13 mouse cellular contexts compared by ENCODE assay signal in genomic region chr9:60052415-60052814, GRCm38 (mm10).
DNase-seq lines count a peak whose midpoint lies in the region; ATAC-seq and TF ChIP-seq lines count a peak whose summit lies in the region.
"Had no signal": no experiment of that assay in that cellular context is flagged by ENCODE, and none has a peak within 500 bp of the region (broad histone marks: within the 10 kb centered on the region; RNA-seq: fewer than 3 reads in every experiment).

No protein-coding gene starts in this region.

- H3K27ac ChIP-seq in kidney, postnatal 0 days, result no peak overlapping the region
- H3K27ac ChIP-seq in kidney, embryonic 14.5 days (ENCODE audit: low read depth, low read length), result no peak overlapping the region
- no peak overlapping the region for H3K27ac ChIP-seq in testis, adult 2 months (ENCODE audit: control insufficient read depth, insufficient read depth, low read depth, low read length)
- H3K27ac ChIP-seq: embryonic facial prominence, embryonic 15.5 days; forebrain, embryonic 13.5 days; hindbrain, embryonic 15.5 days had no signal

- no peaks in the 10 kb centered on the region for H3K4me1 ChIP-seq in kidney, postnatal 0 days (replicated peaks; ENCODE audit: insufficient read depth, low read length)
- H3K4me1 ChIP-seq in kidney, embryonic 14.5 days (ENCODE audit: control insufficient read depth, insufficient read depth, low read length), result no peaks in the 10 kb centered on the region
- H3K4me1 ChIP-seq in testis, adult 2 months (ENCODE audit: control insufficient read depth, insufficient read depth, low read length), result peaks cover 4% of the 10 kb centered on the region; the same call in 1 of the 2 replicates
- H3K4me1 ChIP-seq: embryonic facial prominence, embryonic 15.5 days; forebrain, embryonic 13.5 days; hindbrain, embryonic 15.5 days had no signal

- no peaks in the 10 kb centered on the region for H3K9me3 ChIP-seq in kidney, postnatal 0 days (replicated peaks; ENCODE audit: low read length)
- H3K9me3 ChIP-seq in kidney, embryonic 14.5 days (ENCODE audit: control insufficient read depth, low read length), result no peaks in the 10 kb centered on the region
- H3K9me3 ChIP-seq: forebrain, embryonic 13.5 days; hindbrain, embryonic 15.5 days had no signal

- POLR2A ChIA-PET in Patski (lab: Charles Lee), result no interaction called here

- no peak overlapping the region for H3K4me3 ChIP-seq in kidney, postnatal 0 days (replicated peaks; ENCODE audit: low read depth, low read length)
- H3K4me3 ChIP-seq in kidney, embryonic 14.5 days (ENCODE audit: low read length), result no peak overlapping the region
- peak overlapping the region; percentile 4; the same call in 1 of the 2 replicates for H3K4me3 ChIP-seq in testis, adult 2 months (ENCODE audit: control insufficient read depth, low read depth, low read length)
- H3K4me3 ChIP-seq: embryonic facial prominence, embryonic 15.5 days; forebrain, embryonic 13.5 days; hindbrain, embryonic 15.5 days had no signal

- peak; percentile 31 for TF ChIP-seq CTCF in kidney, postnatal 0 days (IDR thresholded peaks at IDR 0.05; ENCODE audit: low read depth)
- TF ChIP-seq CTCF in Patski (IDR thresholded peaks at IDR 0.05), result peak; percentile 47
- peak; percentile 77; the same call in 1 of the 2 replicates for TF ChIP-seq CTCF in testis, adult 2 months (IDR thresholded peaks at IDR 0.05; ENCODE audit: control insufficient read depth, insufficient read depth, insufficient replicate concordance, low read depth, low read length)

- H3K36me3 ChIP-seq in kidney, postnatal 0 days (ENCODE audit: insufficient read depth, low read length), result 0 out of 2 replicates have a peak, but pooled peaks cover 3% of the 10 kb centered on the region
- H3K36me3 ChIP-seq in kidney, embryonic 14.5 days (ENCODE audit: control insufficient read depth, insufficient read depth, low read length), result 0 out of 2 replicates have a peak, but pooled peaks cover 3% of the 10 kb centered on the region
- no peaks in the 10 kb centered on the region for H3K36me3 ChIP-seq in testis, adult 2 months (ENCODE audit: control insufficient read depth, insufficient read depth, low read length)
- H3K36me3 ChIP-seq: embryonic facial prominence, embryonic 15.5 days; hindbrain, embryonic 15.5 days had no signal

- no peak overlapping the region for H3K9ac ChIP-seq in kidney, postnatal 0 days (ENCODE audit: low read depth, low read length)
- H3K9ac ChIP-seq in kidney, embryonic 14.5 days (ENCODE audit: low read depth, low read length), result no peak overlapping the region
- H3K9ac ChIP-seq: embryonic facial prominence, embryonic 15.5 days; forebrain, embryonic 13.5 days; hindbrain, embryonic 15.5 days had no signal

- no peak for ATAC-seq in kidney, postnatal 0 days (replicated peaks; ENCODE audit: low FRiP score, low read depth)
- no peak for ATAC-seq in kidney, embryonic 14.5 days (ENCODE audit: low FRiP score, low TSS enrichment)
- no peak for ATAC-seq in Patski
- ATAC-seq: forebrain, embryonic 13.5 days had no signal

- H3K4me2 ChIP-seq in kidney, postnatal 0 days (ENCODE audit: low read length), result no peak overlapping the region
- H3K4me2 ChIP-seq in kidney, embryonic 14.5 days (replicated peaks; ENCODE audit: low read depth, low read length), result no peak overlapping the region
- H3K4me2 ChIP-seq: embryonic facial prominence, embryonic 15.5 days; forebrain, embryonic 13.5 days; hindbrain, embryonic 15.5 days had no signal

- 80% methylated on average over 4 of the region's 4 CpGs for WGBS in kidney, postnatal 0 days
- 77% methylated on average over 4 of the region's 4 CpGs for WGBS in kidney, embryonic 14.5 days

- in situ Hi-C loops in Patski (cut with MboI; ENCODE audit: low pct_unique_long_range_greater_than_20kb), result no loop called here

- H3K27me3 ChIP-seq in kidney, postnatal 0 days (ENCODE audit: insufficient read depth, low read length), result no peaks in the 10 kb centered on the region
- H3K27me3 ChIP-seq in kidney, embryonic 14.5 days (ENCODE audit: control insufficient read depth, insufficient read depth, low read length), result no peaks in the 10 kb centered on the region
- no peaks in the 10 kb centered on the region for H3K27me3 ChIP-seq in Patski
- no peaks in the 10 kb centered on the region for H3K27me3 ChIP-seq in testis, adult 2 months (ENCODE audit: control insufficient read depth, insufficient read depth, low read length)
- H3K27me3 ChIP-seq: embryonic facial prominence, embryonic 15.5 days; forebrain, embryonic 13.5 days; hindbrain, embryonic 15.5 days had no signal

- CTCF ChIA-PET in Patski (lab: Charles Lee), result no interaction called here

- TF ChIP-seq POLR2A in testis, adult 2 months (IDR thresholded peaks at IDR 0.05; ENCODE audit: control insufficient read depth, low read depth, low read length), result no peak

- no peak for DNase-seq in kidney, postnatal 0 days (ENCODE audit: low spot score)
- peak; percentile 17 for DNase-seq in right cerebral cortex, postnatal 14 days
- DNase-seq in right cerebral cortex, adult 2 months (ENCODE audit: low spot score in 2 of 2), result no peak
- DNase-seq in Patski (ENCODE audit: low read depth, low spot score), result no peak
- no peak for DNase-seq in adrenal gland, adult (ENCODE audit: inconsistent age in 2 of 2, low spot score in 1 of 2)
- DNase-seq in heart, adult 18-20 months, result no peak
- DNase-seq: adrenal gland, adult 8-10 months; gastrocnemius, postnatal 10 days had no signal
